Mouse (Mus musculus) fibroblast of lung, adult 2 months (primary cell): ENCODE data around the gene Alpk1.

Experiments used
- DNase-seq: peaks from one replicate; pipeline ENCODE4 v3.0.0-alpha.2; 2011; ENCODE audit warnings: low read depth

The Alpk1 gene

DNA sequence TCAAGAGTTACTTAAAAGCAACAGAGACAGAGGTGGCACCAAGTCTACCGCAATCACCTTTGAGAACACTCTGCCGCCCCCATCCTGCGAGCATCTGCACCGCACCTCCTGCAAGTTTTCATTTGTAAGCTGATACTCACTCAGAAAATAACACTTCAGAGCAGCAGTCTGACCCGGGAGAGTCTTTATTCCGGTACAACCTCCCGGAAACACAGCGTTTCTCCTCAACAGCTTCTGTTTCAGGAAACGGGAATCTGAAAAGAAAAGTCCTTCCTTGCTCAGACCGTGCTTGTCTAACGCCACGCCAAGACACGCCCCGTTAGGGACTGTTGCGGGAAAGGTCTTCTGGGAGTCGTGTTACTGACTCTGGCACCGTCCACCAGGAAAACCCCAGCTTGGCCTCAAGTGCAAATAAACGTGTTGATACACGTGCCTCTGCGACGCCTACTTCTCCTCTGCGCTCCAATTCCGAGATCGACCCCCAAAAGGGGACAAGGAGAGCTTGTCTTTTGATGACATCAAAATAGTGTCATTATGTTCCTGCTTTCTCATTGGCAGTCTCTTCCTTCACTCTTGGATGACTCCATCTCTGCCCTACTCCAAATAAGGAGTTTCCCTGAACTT, at the start of gene Alpk1:
Gene Alpk1 (minus strand): TSS at position 507 of the 624 bp plus-strand sequence.
- peak; percentile 77 for DNase-seq

DNA sequence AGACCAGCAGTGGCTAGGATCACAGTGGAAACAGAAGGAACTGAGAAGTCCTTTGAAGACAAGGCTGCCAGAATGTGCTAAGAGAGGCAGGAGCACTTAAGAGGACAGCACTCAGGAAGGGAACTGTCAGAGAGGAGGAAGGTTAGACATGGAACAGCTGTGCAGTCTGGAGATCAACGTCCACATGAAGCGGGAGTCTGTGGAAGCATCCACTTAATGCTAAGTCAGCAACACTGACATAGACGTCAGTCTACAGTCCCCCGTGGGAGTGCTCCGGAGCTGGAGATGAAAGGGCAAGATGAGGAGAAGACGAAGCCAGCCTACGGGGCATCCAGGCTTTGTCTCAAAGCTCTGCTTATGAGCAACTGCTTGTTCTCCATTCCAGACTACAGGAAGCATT, 46.8 kb upstream of the Alpk1 start:
- DNase-seq: no peak

- DNase-seq: no peak
Observed at GRCm38 (mm10) chr3:127826503-127826902, 46.2 kb upstream of the Alpk1 start.

GRCm38 (mm10) chr3:127823886-127824863, 43.8 kb upstream of the Alpk1 start:
- no peak for DNase-seq

GRCm38 (mm10) chr3:127821209-127821608, 40.9 kb upstream of the Alpk1 start:
- no peak for DNase-seq

- no peak for DNase-seq
Observed at GRCm38 (mm10) chr3:127820400-127820799, 40.1 kb upstream of the Alpk1 start.

GRCm38 (mm10) chr3:127818694-127819663, 38.7 kb upstream of the Alpk1 start:
- DNase-seq: no peak

DNA sequence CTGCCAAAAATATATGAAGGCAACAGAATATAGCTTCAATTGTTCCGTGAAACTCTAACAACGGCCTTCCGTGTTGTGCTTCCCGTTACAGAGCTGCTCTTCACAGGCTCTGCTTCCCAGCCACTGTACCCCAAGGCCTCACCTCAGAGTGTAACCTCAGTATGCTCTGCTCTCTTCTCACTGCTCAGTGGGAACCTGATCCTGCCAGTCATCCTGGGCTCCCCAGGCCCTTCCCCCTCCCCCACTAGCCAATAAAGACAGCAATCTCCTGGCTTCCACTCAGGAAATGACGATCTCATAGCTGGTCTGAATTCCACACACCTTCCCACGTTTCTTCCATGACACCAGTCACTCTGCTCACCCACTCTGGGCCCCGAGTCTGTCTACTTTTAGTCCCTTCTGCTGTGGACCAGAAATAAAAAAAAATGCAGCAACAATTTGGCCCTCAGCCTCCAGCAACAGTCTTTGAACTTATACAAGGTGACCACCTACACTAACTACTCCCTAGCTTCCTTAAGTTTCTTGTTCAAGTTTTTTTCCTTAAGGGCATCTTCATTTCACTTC, 36.9 kb upstream of the Alpk1 start:
- no peak for DNase-seq

- DNase-seq: no peak
Observed at GRCm38 (mm10) chr3:127809103-127809502, 28.8 kb upstream of the Alpk1 start.

DNA sequence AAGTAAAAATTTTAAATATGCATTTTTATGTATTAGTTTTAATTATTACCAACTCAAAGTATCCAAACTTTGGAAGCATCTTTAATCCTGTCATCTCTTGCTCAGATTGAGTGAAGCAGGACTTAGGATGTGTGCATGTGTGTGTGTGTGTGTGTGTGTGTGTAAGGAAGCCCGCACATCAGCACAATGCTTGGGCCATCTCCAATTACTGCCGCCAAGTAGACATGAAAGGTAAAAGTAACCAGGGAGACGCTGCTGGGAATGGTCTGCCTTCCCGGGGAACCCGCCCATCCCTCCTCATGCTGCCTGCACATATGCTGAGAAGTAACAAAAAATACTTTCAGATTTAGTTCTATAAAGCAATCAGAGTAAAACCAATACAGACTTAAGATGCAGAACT, 27.5 kb upstream of the Alpk1 start:
- no peak for DNase-seq

DNA sequence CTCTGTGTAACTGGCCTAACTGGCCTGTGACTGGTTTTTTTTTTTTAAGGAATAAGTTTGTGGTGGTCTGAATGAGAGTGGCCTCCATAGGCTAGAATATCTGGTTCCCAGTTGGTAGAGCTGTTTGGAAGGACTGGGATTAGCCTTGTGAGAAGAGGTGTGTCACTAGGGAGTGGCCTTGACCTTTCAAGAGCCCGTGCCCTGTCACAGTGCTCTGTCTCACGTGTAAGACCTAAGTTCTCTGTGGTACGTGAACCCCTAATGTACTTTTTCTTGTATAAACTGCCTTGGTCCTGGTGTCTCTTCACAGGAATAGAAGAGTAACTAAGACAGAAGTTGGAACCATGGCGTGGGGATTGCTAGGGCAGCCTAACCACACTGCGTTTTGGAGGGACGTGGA, 25.7 kb upstream of the Alpk1 start:
- DNase-seq: no peak

DNA sequence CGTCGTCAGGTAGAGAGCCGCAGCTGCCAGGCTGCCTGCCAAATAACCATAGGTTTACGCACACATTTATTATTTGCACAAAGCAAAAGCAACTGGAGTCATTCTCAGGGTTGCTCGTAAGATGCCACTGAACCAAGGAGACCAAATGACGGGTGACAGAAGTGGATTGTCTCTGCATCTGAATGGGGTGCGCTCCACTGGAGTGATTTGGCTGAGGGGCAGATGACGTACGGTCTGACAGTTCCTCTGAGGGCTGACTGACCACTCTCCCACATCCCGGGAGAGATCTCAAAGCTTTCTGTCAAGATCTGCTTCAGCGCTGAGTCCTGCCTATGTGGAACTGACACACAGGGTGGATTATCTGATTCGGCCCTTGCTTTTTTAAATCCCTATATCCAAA, 24.7 kb upstream of the Alpk1 start:
- DNase-seq: no peak

DNA sequence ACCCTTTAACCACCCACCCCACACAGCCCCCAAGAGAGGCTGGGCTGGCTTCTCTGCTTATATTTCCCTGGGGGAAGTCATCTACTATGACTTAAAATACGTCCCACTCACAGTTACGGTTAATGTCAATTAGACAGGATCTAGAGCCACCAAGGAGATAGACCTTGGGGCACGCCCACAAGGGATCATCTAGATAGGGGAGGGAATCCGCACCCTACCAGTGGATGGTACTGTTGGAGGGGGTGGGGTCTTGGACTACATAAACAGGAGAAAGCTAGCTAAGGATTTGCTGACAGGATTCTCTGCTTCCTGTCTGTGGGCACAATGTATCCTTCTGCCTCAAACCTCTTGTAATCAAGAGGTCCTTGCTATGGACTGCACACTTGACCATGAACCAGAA, 24.1 kb upstream of the Alpk1 start:
- DNase-seq: no peak

DNA sequence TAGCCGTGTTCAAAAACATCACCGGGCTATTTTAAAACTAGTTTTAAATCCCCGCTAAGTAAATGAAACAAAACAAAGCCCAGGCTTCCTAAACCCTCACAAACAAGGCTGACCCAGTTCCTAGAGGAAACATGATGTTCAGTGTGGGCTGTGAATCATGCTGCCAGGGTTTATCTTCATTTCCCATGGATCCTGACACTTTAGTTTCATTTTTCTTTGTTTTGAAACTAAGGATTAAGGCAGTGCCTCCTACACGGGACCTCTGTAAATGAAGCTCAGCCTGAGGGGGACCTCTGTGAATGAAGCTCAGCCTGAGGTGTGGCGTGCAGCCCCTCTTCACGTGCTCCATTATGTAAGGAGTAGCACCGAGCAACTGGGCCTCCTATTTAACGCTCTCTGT, 22.5 kb upstream of the Alpk1 start:
- DNase-seq: no peak

GRCm38 (mm10) chr3:127801162-127801561, 20.8 kb upstream of the Alpk1 start:
- no peak for DNase-seq

DNA sequence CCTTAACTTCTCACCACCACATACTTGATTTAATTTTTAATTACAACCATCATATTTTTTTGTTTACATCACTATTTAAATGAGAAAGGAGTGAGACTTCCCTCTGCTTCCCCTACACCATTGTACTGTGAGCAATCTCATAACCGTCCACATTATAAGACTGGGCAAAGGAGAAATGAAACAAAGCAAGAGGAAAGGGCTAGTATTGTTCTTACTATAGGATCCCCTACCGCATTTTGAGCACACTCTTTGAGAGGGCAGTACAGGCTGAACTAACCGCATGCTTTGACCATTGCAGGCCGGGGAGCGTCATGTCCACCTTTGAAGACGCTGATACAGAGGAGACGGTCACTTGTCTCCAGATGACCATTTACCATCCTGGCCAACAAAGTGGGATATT, 15.9 kb upstream of the Alpk1 start:
- no peak for DNase-seq

GRCm38 (mm10) chr3:127795762-127796161, 15.4 kb upstream of the Alpk1 start:
- no peak for DNase-seq

- no peak for DNase-seq
Observed at GRCm38 (mm10) chr3:127793022-127793421, 12.7 kb upstream of the Alpk1 start.

DNA sequence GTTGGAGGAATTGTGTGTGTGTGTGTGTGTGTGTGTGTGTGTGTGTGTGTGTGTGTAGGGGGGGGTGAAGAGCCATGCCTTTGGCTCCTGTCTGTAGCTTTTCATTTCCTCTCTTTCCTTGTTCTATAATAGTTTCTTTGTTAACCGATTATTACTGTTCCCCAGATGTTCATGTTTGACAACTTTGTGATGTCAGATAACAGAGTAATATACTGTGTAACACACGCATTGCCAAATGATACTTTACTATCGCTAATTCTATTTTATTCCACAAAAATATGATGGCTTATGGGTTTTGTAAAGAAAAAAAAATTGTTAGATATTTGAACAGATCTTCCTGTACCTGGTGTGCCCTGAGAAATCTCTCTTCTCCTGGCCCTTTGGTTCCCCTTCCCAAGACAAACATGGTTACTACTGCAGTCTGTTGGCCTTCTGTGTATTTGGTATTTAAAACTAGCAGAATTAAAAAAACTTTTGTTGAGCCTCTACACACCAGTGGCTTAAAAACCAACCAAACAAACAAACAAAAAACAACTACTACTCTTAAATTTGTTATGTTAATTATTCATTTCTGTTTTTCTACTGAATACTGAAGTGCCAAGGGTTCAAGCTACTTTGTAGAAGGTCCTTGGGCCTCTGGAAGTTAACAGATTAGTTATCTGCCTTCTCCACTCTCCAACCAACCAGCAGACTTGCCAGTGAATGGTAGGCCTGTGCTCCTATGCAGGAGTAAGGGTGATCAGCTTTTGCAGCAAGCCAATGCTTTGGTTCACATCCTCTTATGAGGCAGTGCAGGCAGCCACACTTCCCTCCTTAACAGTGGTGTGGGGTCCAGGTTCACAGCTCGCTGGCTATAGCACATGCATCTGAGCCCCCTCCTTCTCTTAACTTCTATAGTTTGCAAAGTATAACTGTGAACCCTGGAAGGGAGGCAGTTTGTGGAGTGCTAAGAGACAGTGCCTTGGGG, 11.6 kb upstream of the Alpk1 start:
- no peak for DNase-seq

DNA sequence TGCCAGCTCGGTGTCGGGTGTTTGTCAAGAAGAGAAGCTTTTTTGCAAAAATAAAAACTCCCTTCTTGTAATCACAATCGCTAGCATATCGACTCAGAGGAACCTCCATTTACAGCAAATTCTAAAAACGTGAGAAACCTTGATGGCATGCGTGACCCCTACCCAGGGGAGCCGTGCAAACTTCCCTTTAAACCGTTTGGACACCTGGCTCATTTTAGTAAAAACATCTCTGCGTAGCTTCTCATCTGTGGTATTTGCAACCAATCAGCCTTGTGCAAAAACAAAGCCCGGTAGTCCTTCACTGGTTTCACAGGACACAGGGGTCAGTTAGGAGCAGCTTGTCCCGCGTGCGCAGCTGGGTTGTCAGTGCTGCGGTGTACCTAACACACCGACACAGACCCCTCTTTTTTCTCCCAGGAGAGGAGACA, 10.7 kb upstream of the Alpk1 start:
- DNase-seq: no peak
